Mouse (Mus musculus) forebrain, embryonic 15.5 days (tissue): ENCODE results near the gene Amer3. TPM values are rescaled to one million over a fixed set of nuclear protein-coding genes. Genes with fewer than 3 reads are reported as not detected.
"Not testable (repeated sequence)": the region's sequence is repeated elsewhere in the genome, so short reads cannot be mapped to it uniquely, and the experiment has no call there.

Experiments
- ATAC-seq: fragments of 200-750 bp; cut with Nextera tagmentation; replicated peaks from 2 replicates; pipeline ENCODE4 v1.8.0; 2017; ENCODE audit warnings: mild to moderate bottlenecking, moderate TSS enrichment, moderate library complexity
- H3K27ac ChIP-seq: fragments of 300-500 bp; sonication (generic); replicated peaks from 2 replicates; pipeline ENCODE4 v1.5.1; 2015; ENCODE audit warnings: mild to moderate bottlenecking, inconsistent platforms
- H3K27me3 ChIP-seq: fragments of 300-500 bp; sonication (generic); 2 replicates; pipeline ENCODE4 v1.6.1; 2015; ENCODE audit warnings: inconsistent platforms
- H3K36me3 ChIP-seq: fragments of 300-500 bp; sonication (generic); 2 replicates; pipeline ENCODE4 v1.6.1; 2015; ENCODE audit warnings: mild to moderate bottlenecking, inconsistent platforms
- H3K4me1 ChIP-seq: fragments of 300-500 bp; sonication (generic); 2 replicates; pipeline ENCODE4 v1.6.1; 2015; ENCODE audit warnings: inconsistent platforms
- H3K4me2 ChIP-seq: fragments of 300-500 bp; sonication (generic); replicated peaks from 2 replicates; pipeline ENCODE4 v1.6.1; 2015; ENCODE audit warnings: mild to moderate bottlenecking, inconsistent platforms
- H3K4me3 ChIP-seq: fragments of 300-500 bp; sonication (generic); 2 replicates; pipeline ENCODE4 v1.5.1; 2015; ENCODE audit warnings: mild to moderate bottlenecking, inconsistent platforms
- H3K9ac ChIP-seq: fragments of 300-500 bp; sonication (generic); replicated peaks from 2 replicates; pipeline ENCODE4 v1.6.1; 2015; ENCODE audit warnings: mild to moderate bottlenecking, inconsistent platforms
- H3K9me3 ChIP-seq: fragments of 300-500 bp; sonication (generic); 2 replicates; pipeline ENCODE4 v1.6.1; 2016; ENCODE audit warnings: inconsistent platforms
- WGBS: fragments of 180-500 bp; shearing (Covaris S2); methylation state at CpG from one replicate; pipeline ENCODE4 v1.1.7; 2015; ENCODE audit warnings: mixed read lengths; 5-methylcytosine and 5-hydroxymethylcytosine counted together
- polyA plus RNA-seq: library from polyadenylated mRNA; unstranded; fragments of >200 nt; fragmentation: Nextera tagmentation; extraction: Ambion mirVana; gene quantifications from 2 replicates; pipeline ENCODE4 v1.2.1, GENCODE M21; 2015

Gene Amer3
- polyA plus RNA-seq, 1 experiment from 2014 or later, result 24.0 TPM

GRCm38 (mm10) chr1:34620116-34620515 lies 40.7 kb downstream of the Amer3 start:
- H3K36me3 ChIP-seq, H3K4me3 ChIP-seq, H3K27me3 ChIP-seq, H3K27ac ChIP-seq, ATAC-seq, H3K4me2 ChIP-seq, H3K9me3 ChIP-seq, H3K4me1 ChIP-seq, H3K9ac ChIP-seq: not testable (repeated sequence)
- 95% methylated on average over 13 of the region's 13 CpGs for WGBS

- not testable (repeated sequence) for H3K4me3 ChIP-seq, ATAC-seq
- 86% methylated on average over 5 of the region's 5 CpGs for WGBS
Measured at GRCm38 (mm10) chr1:34620761-34621160, 41.3 kb downstream of the Amer3 start.

DNA sequence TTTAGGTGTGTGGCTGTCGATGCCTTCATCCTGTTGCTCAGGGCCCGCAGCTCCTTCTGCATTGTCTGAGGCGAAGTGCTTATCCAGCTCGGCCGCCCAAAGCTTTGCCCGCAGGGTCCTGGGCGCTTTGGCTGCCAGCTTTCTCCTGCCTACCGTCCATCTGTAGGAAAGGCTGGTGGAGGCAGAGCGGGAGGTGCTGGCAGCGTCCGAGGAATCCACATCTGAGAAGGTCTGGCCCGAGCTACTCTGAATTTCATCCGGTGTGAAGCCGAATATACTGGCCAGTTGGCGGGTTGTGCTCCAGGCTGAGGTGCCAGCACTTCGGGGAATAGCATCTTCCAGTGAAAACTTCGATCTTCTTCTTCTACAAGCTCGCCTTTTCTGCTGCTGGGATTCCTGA lies 56.3 kb downstream of the Amer3 start:
- Histone ChIP-seq H3K27ac (no peak overlapping the region), H3K9ac (no peak overlapping the region), H3K4me1 (no peaks in the 10 kb centered on the region), H3K4me2 (no peak overlapping the region), H3K9me3 (no peaks in the 10 kb centered on the region), H3K27me3 (no peaks in the 10 kb centered on the region), H3K36me3 (no peaks in the 10 kb centered on the region), H3K4me3 (no peak overlapping the region)
- WGBS, result 81% methylated on average over 18 of the region's 18 CpGs
- ATAC-seq, result no peak

More at GRCm38 (mm10) chr1:34620761-34621160, 41.3 kb downstream of the Amer3 start:
- H3K36me3 ChIP-seq, H3K4me1 ChIP-seq, H3K27me3 ChIP-seq, H3K4me2 ChIP-seq, H3K9me3 ChIP-seq, H3K27ac ChIP-seq, H3K9ac ChIP-seq: not testable (repeated sequence)

Other genes with a start within 250 kb of the Amer3 start
- gene Ccdc115, start 140.0 kb upstream of the Amer3 start, polyA plus RNA-seq, result 69.2 and 70.9 TPM in 2 replicates
- 62.1 and 66.7 TPM in 2 replicates for gene Imp4, start 139.8 kb upstream of the Amer3 start, polyA plus RNA-seq
- 3.9 and 8.0 TPM in 2 replicates for gene Ptpn18, start 119.9 kb upstream of the Amer3 start, polyA plus RNA-seq
- not detected in 2 replicates for gene Prss39, start 81.2 kb upstream of the Amer3 start, polyA plus RNA-seq
- gene Cfc1, start 44.0 kb upstream of the Amer3 start, polyA plus RNA-seq, result not detected in 2 replicates
- not detected in 2 replicates for gene Prss40, start 18.7 kb upstream of the Amer3 start, polyA plus RNA-seq